Mouse (Mus musculus): ENCODE results near the gene Gm45140. TPM values are rescaled to one million over a fixed set of nuclear protein-coding genes. Genes with fewer than 3 reads are reported as not detected.

Gm45140 gene
- polyA plus RNA-seq, 1 experiment from 2014 or later, result 3.6 TPM

DNA sequence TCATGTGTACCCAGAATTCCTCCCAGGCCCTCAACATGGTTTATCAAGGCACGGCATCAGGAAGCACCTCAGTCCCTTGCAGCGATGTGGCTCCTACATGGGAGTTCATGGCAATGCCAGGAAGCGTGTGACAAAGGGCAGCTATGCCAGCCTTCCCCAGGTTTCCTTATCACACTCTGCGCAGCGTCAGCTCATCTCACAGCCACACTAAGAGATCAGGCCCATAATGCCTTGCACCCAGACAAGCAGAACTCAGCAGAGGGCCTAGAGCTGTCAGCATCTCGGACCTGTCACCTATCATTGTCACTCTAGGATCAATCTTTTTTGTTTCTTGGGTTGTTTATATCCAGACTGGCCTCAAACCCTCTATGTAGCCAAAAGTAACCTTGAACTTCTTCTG, 36.0 kb downstream of the Gm45140 start:
- Histone ChIP-seq H3K4me3 (ENCODE audit: low read depth, low read length) (no peak overlapping the region), H3K36me3 (ENCODE audit: control insufficient read depth, insufficient read depth, low read length) (no peaks in the 10 kb centered on the region; the same call in 1 of the 2 replicates), H3K9ac (ENCODE audit: low read depth, low read length) (no peak overlapping the region), H3K9me3 (ENCODE audit: control insufficient read depth, low read length) (no peaks in the 10 kb centered on the region), H3K27ac (replicated peaks; ENCODE audit: low read depth, low read length) (no peak overlapping the region), H3K4me2 (ENCODE audit: low read depth, low read length) (no peak overlapping the region), H3K4me1 (ENCODE audit: control insufficient read depth, insufficient read depth, low read length) (no peaks in the 10 kb centered on the region), H3K27me3 (replicated peaks; ENCODE audit: control insufficient read depth, insufficient read depth, low read length) (no peaks in the 10 kb centered on the region)
- 93% methylated on average over 6 of the region's 6 CpGs for WGBS
- DNase-seq (ENCODE audit: low spot score) (no peak), ATAC-seq (ENCODE audit: low read depth) (no peak)

DNA sequence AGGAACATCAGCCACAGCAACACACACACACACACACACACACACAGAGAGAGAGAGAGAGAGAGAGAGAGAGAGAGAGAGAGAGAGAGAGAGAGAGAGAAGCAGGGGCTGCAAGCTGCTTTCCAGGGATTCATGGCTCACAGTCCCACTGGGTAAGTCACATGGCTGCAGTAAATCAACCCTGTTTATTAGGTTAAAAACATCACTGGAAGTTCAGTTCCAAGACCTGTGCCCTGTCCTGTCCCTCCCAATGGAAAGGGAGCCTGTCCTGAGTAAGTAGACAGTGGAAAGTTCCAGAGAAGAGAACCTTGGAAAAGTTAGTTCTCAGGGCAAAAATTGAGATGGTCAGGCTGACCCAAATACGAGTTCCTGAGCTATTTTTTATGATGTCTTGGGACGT, 38.3 kb downstream of the Gm45140 start:
- Histone ChIP-seq H3K27ac (replicated peaks; ENCODE audit: low read depth, low read length) (no peak overlapping the region), H3K9ac (ENCODE audit: low read depth, low read length) (no peak overlapping the region), H3K36me3 (ENCODE audit: control insufficient read depth, insufficient read depth, low read length) (peaks cover 6% of the 10 kb centered on the region), H3K27me3 (replicated peaks; ENCODE audit: control insufficient read depth, insufficient read depth, low read length) (no peaks in the 10 kb centered on the region), H3K4me2 (ENCODE audit: low read depth, low read length) (no peak overlapping the region), H3K4me3 (ENCODE audit: low read depth, low read length) (no peak overlapping the region), H3K4me1 (ENCODE audit: control insufficient read depth, insufficient read depth, low read length) (no peaks in the 10 kb centered on the region), H3K9me3 (ENCODE audit: control insufficient read depth, low read length) (no peaks in the 10 kb centered on the region)
- DNase-seq (ENCODE audit: low spot score) (no peak), ATAC-seq (ENCODE audit: low read depth) (no peak)
- 45% methylated on average over 2 of the region's 2 CpGs for WGBS

GRCm38 (mm10) chr6:87796251-87796880, 39.2 kb downstream of the Gm45140 start:
- no peak overlapping the region for H3K27ac ChIP-seq (replicated peaks; ENCODE audit: low read depth, low read length)
- no peak overlapping the region for H3K4me2 ChIP-seq (ENCODE audit: low read depth, low read length)
- WGBS, result 85% methylated on average over 6 of the region's 6 CpGs
- DNase-seq (ENCODE audit: low spot score) (no peak), ATAC-seq (ENCODE audit: low read depth) (no peak)
- no peak overlapping the region for H3K9ac ChIP-seq (ENCODE audit: low read depth, low read length)
- no peaks in the 10 kb centered on the region for H3K27me3 ChIP-seq (replicated peaks; ENCODE audit: control insufficient read depth, insufficient read depth, low read length)
- peaks cover 12% of the 10 kb centered on the region for H3K36me3 ChIP-seq (ENCODE audit: control insufficient read depth, insufficient read depth, low read length)
- no peaks in the 10 kb centered on the region for H3K9me3 ChIP-seq (ENCODE audit: control insufficient read depth, low read length)
- H3K4me3 ChIP-seq (ENCODE audit: low read depth, low read length), result no peak overlapping the region
- no peaks in the 10 kb centered on the region for H3K4me1 ChIP-seq (ENCODE audit: control insufficient read depth, insufficient read depth, low read length)

- Histone ChIP-seq H3K9me3 (ENCODE audit: control insufficient read depth, low read length) (no peaks in the 10 kb centered on the region), H3K4me3 (ENCODE audit: low read depth, low read length) (no peak overlapping the region), H3K36me3 (ENCODE audit: control insufficient read depth, insufficient read depth, low read length) (peaks cover 12% of the 10 kb centered on the region), H3K4me1 (ENCODE audit: control insufficient read depth, insufficient read depth, low read length) (no peaks in the 10 kb centered on the region), H3K27ac (replicated peaks; ENCODE audit: low read depth, low read length) (no peak overlapping the region), H3K4me2 (ENCODE audit: low read depth, low read length) (no peak overlapping the region), H3K9ac (ENCODE audit: low read depth, low read length) (no peak overlapping the region), H3K27me3 (replicated peaks; ENCODE audit: control insufficient read depth, insufficient read depth, low read length) (no peaks in the 10 kb centered on the region)
- ATAC-seq (ENCODE audit: low read depth) (no peak), DNase-seq (ENCODE audit: low spot score) (no peak)
- WGBS, result 67% methylated on average over 6 of the region's 6 CpGs
These were observed 40.0 kb downstream of the Gm45140 start for GRCm38 (mm10) chr6:87795385-87796150.

- Histone ChIP-seq H3K27me3 (replicated peaks; ENCODE audit: control insufficient read depth, insufficient read depth, low read length) (no peaks in the 10 kb centered on the region), H3K9me3 (ENCODE audit: control insufficient read depth, low read length) (no peaks in the 10 kb centered on the region), H3K27ac (replicated peaks; ENCODE audit: low read depth, low read length) (no peak overlapping the region), H3K9ac (ENCODE audit: low read depth, low read length) (no peak overlapping the region), H3K36me3 (ENCODE audit: control insufficient read depth, insufficient read depth, low read length) (peaks cover 12% of the 10 kb centered on the region), H3K4me1 (ENCODE audit: control insufficient read depth, insufficient read depth, low read length) (0 out of 2 replicates have a peak, but pooled peaks cover 3% of the 10 kb centered on the region), H3K4me2 (ENCODE audit: low read depth, low read length) (no peak overlapping the region), H3K4me3 (ENCODE audit: low read depth, low read length) (no peak overlapping the region)
- WGBS, result 93% methylated on average over 10 of the region's 10 CpGs
- DNase-seq (ENCODE audit: low spot score), result no peak
- ATAC-seq (ENCODE audit: low read depth), result no peak
These were observed 41.6 kb downstream of the Gm45140 start for GRCm38 (mm10) chr6:87793821-87794510.

DNA sequence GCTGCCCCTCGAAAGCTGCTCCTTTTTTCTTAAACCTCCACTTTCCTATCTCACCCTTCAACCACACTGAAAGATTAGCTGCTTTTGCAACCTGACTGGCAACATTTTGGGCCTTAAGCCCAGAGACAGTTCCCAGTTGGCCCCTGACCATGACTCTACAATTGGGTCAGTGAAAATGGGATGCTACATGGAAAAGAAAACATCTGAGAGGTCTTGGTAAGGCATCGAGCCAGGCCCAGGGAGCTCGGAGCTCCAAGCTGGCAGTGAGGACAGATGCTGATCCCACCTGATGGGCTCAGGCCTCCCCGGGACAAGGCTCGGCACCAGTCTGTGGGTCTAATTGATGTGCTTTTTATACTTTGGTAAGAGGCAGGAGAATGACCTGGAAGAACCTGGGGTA, 43.8 kb downstream of the Gm45140 start:
- ATAC-seq (ENCODE audit: low read depth) (no peak), DNase-seq (ENCODE audit: low spot score) (no peak)
- H3K4me3 ChIP-seq (ENCODE audit: low read depth, low read length), result no peak overlapping the region
- H3K36me3 ChIP-seq (ENCODE audit: control insufficient read depth, insufficient read depth, low read length), result peaks cover 12% of the 10 kb centered on the region
- no peaks in the 10 kb centered on the region for H3K27me3 ChIP-seq (replicated peaks; ENCODE audit: control insufficient read depth, insufficient read depth, low read length)
- no peak overlapping the region for H3K4me2 ChIP-seq (ENCODE audit: low read depth, low read length)
- no peak overlapping the region for H3K9ac ChIP-seq (ENCODE audit: low read depth, low read length)
- H3K27ac ChIP-seq (replicated peaks; ENCODE audit: low read depth, low read length), result no peak overlapping the region
- 92% methylated on average over 5 of the region's 5 CpGs for WGBS
- H3K9me3 ChIP-seq (ENCODE audit: control insufficient read depth, low read length), result no peaks in the 10 kb centered on the region
- H3K4me1 ChIP-seq (ENCODE audit: control insufficient read depth, insufficient read depth, low read length), result 0 out of 2 replicates have a peak, but pooled peaks cover 3% of the 10 kb centered on the region

DNA sequence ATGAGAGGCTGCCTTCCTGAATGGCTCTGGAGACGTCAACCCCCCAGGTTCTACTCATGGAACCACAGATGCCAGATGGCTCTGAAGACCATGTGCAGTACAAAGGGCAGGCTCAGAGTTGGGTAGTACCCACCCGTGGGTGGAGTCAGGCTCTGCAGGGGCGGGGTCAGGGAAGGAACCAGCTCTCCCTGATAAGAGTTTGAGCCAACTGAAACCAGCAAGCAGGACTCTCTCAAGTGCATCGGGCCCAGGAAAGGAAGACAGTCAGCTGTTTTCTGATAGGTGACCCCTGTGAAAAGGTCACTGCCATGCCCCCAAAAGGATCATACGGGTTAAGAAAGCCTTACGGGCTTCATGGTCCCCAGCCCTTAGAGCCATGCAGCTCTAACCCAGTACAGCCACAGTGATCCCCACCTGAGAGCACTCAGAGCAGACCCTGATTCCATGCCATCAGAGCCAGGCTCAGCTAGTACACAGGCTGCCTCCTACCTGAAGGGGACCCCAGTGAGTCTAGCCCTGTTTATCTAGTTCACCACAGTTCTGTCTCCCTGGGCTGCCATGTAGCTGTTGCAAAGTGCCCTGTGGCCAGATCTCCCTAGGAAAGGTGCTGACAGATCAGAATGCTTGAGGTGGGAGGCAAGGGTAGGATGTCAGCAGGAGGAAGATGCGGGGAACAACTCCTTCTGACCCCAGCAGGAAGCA, 44.7 kb downstream of the Gm45140 start:
- 0 out of 2 replicates have a peak, but pooled peaks cover 3% of the 10 kb centered on the region for H3K4me1 ChIP-seq (ENCODE audit: control insufficient read depth, insufficient read depth, low read length)
- 60% methylated on average over 7 of the region's 7 CpGs for WGBS
- H3K4me3 ChIP-seq (ENCODE audit: low read depth, low read length), result no peak overlapping the region
- H3K9ac ChIP-seq (ENCODE audit: low read depth, low read length), result no peak overlapping the region
- no peak for DNase-seq (ENCODE audit: low spot score)
- no peak overlapping the region for H3K27ac ChIP-seq (replicated peaks; ENCODE audit: low read depth, low read length)
- H3K4me2 ChIP-seq (ENCODE audit: low read depth, low read length), result no peak overlapping the region
- no peaks in the 10 kb centered on the region for H3K27me3 ChIP-seq (replicated peaks; ENCODE audit: control insufficient read depth, insufficient read depth, low read length)
- H3K9me3 ChIP-seq (ENCODE audit: control insufficient read depth, low read length), result no peaks in the 10 kb centered on the region
- H3K36me3 ChIP-seq (ENCODE audit: control insufficient read depth, insufficient read depth, low read length), result peaks cover 12% of the 10 kb centered on the region
- ATAC-seq (ENCODE audit: low read depth), result no peak

- Histone ChIP-seq H3K4me2 (ENCODE audit: low read depth, low read length) (no peak overlapping the region), H3K9ac (ENCODE audit: low read depth, low read length) (no peak overlapping the region; the same call in 1 of the 2 replicates)
- WGBS, result 94% methylated on average over 6 of the region's 6 CpGs
These were observed 45.8 kb downstream of the Gm45140 start for GRCm38 (mm10) chr6:87789791-87790190.

More at GRCm38 (mm10) chr6:87789791-87790190, 45.8 kb downstream of the Gm45140 start:
- 0 out of 2 replicates have a peak, but pooled peaks cover 3% of the 10 kb centered on the region for H3K4me1 ChIP-seq (ENCODE audit: control insufficient read depth, insufficient read depth, low read length)
- H3K36me3 ChIP-seq (ENCODE audit: control insufficient read depth, insufficient read depth, low read length), result peaks cover 12% of the 10 kb centered on the region
- 0 out of 2 replicates have a peak overlapping the region, but pooled peaks have one; percentile 55 for H3K27ac ChIP-seq (replicated peaks; ENCODE audit: low read depth, low read length)
- H3K9me3 ChIP-seq (ENCODE audit: control insufficient read depth, low read length), result no peaks in the 10 kb centered on the region
- no peak for ATAC-seq (ENCODE audit: low read depth)
- H3K27me3 ChIP-seq (replicated peaks; ENCODE audit: control insufficient read depth, insufficient read depth, low read length), result no peaks in the 10 kb centered on the region
- H3K4me3 ChIP-seq (ENCODE audit: low read depth, low read length), result no peak overlapping the region
- no peak for DNase-seq (ENCODE audit: low spot score)
